Mouse (Mus musculus) limb, embryonic 13.5 days (tissue): ENCODE results near the gene Gm3164. TPM values are rescaled to one million over a fixed set of nuclear protein-coding genes. Genes with fewer than 3 reads are reported as not detected.
A peak's percentile ranks its signal among the peaks of the same experiment; 100 is the strongest.
"Not testable (repeated sequence)": the region's sequence is repeated elsewhere in the genome, so short reads cannot be mapped to it uniquely, and the experiment has no call there.

Experiments used
- ATAC-seq: fragments of 200-750 bp; cut with Nextera tagmentation; 2 replicates; pipeline ENCODE4 v1.8.0; 2017; ENCODE audit warnings: low read depth, moderate number of reproducible peaks, moderate TSS enrichment; ENCODE audit not compliant: low FRiP score
- H3K27ac ChIP-seq: fragments of 300-500 bp; sonication (generic); 2 replicates; pipeline ENCODE4 v1.5.1; 2015; ENCODE audit warnings: inconsistent platforms, mild to moderate bottlenecking, moderate library complexity
- H3K27me3 ChIP-seq: fragments of 300-500 bp; sonication (generic); 2 replicates; pipeline ENCODE4 v1.6.1; 2015; ENCODE audit warnings: mild to moderate bottlenecking, inconsistent platforms
- H3K36me3 ChIP-seq: fragments of 300-500 bp; sonication (generic); 2 replicates; pipeline ENCODE4 v1.6.1; 2015; ENCODE audit warnings: inconsistent platforms, mild to moderate bottlenecking, moderate library complexity
- H3K4me1 ChIP-seq: fragments of 300-500 bp; sonication (generic); 2 replicates; pipeline ENCODE4 v1.6.1; 2015; ENCODE audit warnings: inconsistent platforms
- H3K4me2 ChIP-seq: fragments of 300-500 bp; sonication (generic); replicated peaks from 2 replicates; pipeline ENCODE4 v1.6.1; 2015; ENCODE audit warnings: inconsistent platforms, mild to moderate bottlenecking, moderate library complexity
- H3K4me3 ChIP-seq: fragments of 300-500 bp; sonication (generic); 2 replicates; pipeline ENCODE4 v1.5.1; 2015; ENCODE audit warnings: moderate library complexity, mild to moderate bottlenecking, inconsistent platforms
- H3K9ac ChIP-seq: fragments of 300-500 bp; sonication (generic); 2 replicates; pipeline ENCODE4 v1.6.1; 2015; ENCODE audit warnings: mild to moderate bottlenecking, inconsistent platforms
- H3K9me3 ChIP-seq: fragments of 300-500 bp; sonication (generic); 2 replicates; pipeline ENCODE4 v1.6.1; 2016; ENCODE audit warnings: inconsistent platforms
- WGBS: fragments of 180-500 bp; shearing (Covaris S2); methylation state at CpG from one replicate; pipeline ENCODE4 v1.1.7; 2015; 5-methylcytosine and 5-hydroxymethylcytosine counted together
- polyA plus RNA-seq: library from polyadenylated mRNA; unstranded; fragments of >200 nt; fragmentation: Nextera tagmentation; extraction: Ambion mirVana; gene quantifications from 2 replicates; pipeline ENCODE4 v1.2.1, GENCODE M21; 2015

Gene Gm3164
- polyA plus RNA-seq = 0.29 and 0.32 TPM in 2 replicates

DNA sequence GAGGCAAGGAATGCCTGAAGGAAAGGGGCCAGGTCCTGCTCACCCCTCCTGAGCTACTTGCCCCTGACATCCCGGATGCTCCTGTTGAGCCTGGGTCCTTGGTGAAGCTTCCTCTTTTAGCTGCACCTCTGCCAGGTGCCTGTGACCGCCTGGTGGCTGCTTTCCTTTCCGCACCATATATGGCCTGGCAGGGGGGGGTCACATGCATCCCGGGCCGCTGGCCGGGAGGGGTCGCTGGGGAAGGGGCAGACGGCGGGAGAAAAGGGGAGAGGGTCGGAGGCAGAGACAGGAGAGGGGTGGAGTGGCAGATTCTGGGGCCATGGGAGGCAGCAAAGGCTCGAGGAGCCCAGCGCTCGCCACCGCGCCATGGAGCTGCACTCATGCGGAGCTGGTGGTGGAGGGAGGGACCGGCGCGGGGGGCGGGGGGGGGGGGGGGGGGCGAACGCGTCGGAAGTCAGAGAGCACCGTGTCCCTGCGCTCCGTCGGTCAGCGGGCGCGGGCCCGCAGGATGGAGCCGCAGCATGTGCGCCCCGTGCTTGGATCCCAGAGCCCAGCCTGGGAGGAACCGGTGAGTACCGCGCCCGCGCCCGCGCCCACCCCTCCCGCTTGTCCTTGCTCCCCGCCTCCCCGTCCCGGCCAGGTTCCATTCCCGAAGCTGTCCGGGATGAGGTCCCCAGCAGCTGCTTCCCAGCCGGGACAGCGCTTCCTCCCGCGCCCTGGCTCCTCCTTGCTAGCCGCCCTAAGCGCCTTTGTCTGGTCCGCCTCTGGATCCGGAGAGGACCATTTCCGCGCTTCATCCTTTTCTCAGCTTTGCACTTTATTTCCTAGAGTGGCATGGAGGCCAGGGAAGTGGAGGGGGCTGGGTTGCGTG lies at the start of gene Gm3164:
Gm3164 (plus strand) TSS at position 484 of the 871 bp plus-strand sequence.
- not testable (repeated sequence) for H3K9ac ChIP-seq, H3K27me3 ChIP-seq, H3K4me1 ChIP-seq, H3K9me3 ChIP-seq, H3K27ac ChIP-seq, H3K36me3 ChIP-seq, ATAC-seq
- WGBS = under 1% methylated on average over 24 of the region's 59 CpGs
- H3K4me3 ChIP-seq = peak within 1 kb of the TSS; percentile 42
- H3K4me2 ChIP-seq = peak within 1 kb of the TSS; percentile 66

DNA sequence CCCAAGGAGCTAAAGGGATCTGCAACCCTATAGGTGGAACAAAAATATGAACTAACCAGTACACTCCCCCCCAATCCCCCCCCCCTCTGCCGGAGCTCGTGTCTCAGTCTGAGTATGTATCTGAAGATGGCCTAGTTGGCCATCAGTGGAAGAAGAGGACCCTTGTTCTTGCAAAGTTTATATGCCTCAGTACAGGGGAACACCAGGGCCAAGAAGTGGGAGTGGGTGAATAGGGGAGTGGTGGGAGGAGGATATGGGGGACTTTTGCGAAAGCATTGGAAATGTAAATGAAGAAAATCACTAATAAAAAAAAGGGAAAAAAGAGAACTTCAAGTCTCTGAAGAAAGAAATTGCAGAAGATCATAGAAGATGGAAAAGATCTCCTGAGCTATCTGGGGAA lies 46.3 kb upstream of the Gm3164 start:
- not testable (repeated sequence) for H3K36me3 ChIP-seq, H3K4me2 ChIP-seq, H3K9me3 ChIP-seq, ATAC-seq, H3K4me1 ChIP-seq, H3K27me3 ChIP-seq, H3K9ac ChIP-seq, H3K4me3 ChIP-seq, H3K27ac ChIP-seq
- WGBS = 86% methylated on average over 3 of the region's 3 CpGs

DNA sequence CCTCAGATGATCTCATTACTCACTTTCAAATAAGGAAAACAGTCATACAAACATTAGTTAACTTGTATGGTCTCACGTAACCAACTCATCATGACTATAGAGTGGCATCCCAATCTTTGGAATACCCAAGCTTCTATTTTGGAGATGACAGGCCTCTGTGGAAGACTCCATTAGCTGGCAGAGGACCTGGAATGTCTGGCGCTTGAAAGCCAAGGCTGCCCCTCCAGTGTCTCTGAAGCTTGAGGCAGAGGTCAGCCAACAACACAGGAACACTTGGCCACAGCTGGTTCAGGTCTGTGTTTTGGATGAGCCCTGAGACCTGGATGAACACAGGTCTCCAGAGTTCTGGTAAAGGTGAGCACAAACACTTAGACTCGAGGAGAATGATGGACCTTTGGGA lies 45.6 kb upstream of the Gm3164 start:
- not testable (repeated sequence) for ATAC-seq
- WGBS = 78% methylated on average over 3 of the region's 3 CpGs

DNA sequence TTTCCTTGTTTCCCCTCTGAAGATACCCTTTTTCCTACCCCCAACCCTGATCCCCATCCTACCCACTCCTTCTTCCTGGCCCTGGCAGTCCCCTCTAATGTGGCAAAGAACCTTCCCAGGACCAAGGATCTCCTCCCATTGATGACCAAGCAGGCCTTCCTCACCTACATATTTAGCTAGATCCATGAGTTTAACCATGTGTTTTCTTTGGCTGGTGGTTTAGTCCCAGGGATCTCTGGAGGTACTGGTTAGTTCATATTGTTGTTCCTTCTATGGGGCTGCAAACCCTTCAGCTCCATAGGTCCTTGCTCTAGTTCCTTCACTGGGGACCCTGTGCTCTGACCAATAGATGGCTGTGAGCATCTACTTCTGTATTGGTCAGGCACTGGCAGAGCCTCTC lies 37.4 kb upstream of the Gm3164 start:
- H3K9me3 ChIP-seq, H3K4me2 ChIP-seq, H3K36me3 ChIP-seq, H3K4me3 ChIP-seq, ATAC-seq, H3K9ac ChIP-seq, H3K27me3 ChIP-seq, H3K4me1 ChIP-seq, H3K27ac ChIP-seq: not testable (repeated sequence)

More for the DNA sequence above, 45.6 kb upstream of the Gm3164 start:
- not testable (repeated sequence) for H3K4me2 ChIP-seq, H3K9ac ChIP-seq, H3K4me1 ChIP-seq, H3K9me3 ChIP-seq, H3K27ac ChIP-seq, H3K4me3 ChIP-seq, H3K27me3 ChIP-seq, H3K36me3 ChIP-seq

DNA sequence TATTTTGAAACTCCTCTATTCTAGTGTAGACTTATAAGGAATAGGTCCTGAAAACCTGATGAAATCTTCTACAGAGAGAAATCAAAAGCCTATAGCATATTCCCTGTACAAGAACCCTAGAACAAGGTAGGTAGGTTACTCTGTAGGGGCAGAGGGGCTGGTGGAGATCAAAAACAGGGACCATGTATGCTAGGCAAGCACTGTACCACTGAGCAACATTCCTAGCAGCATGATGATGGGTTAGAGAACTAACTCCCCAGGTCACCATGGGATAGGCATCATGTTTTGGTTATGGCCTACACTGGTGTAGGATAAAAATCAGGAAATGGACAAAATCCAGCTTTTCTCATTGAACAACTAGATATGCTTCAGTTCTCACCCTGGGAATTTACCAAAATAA lies 29.6 kb upstream of the Gm3164 start:
- not testable (repeated sequence) for ATAC-seq

DNA sequence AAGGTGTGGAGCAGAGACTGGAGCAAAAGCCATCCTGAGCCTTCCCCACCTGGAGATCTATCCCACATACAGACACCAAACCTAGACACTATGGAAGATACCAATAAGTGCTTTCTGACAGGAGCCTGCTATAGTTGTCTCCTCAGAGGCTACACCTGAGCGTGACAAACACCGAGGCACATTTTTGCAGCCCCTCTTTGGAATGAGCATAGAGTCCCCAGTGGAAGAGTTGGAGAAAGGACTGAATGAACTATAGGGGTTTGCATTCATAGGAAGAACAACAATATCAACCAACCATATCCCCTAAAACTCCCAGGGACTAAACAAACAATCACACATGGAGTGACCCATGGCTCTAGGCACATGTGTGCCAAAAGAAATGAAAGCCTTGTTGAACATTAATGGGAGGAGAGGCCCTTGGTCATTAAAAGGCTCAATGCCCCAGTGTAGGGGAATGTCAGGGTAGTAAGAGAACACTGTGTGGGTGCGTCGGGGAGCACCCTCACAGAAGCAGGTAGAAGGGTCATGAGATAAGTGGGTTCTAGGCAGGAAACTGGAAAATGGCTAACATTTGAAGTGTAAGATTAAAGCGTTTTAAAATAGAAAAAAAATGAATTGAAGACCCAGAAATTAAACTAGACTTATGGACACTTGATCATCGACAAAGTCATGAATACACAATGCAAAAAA lies 22.3 kb upstream of the Gm3164 start:
- not testable (repeated sequence) for H3K36me3 ChIP-seq, H3K27ac ChIP-seq, H3K27me3 ChIP-seq, H3K9ac ChIP-seq, ATAC-seq, H3K9me3 ChIP-seq, H3K4me2 ChIP-seq, H3K4me1 ChIP-seq, H3K4me3 ChIP-seq
- WGBS = 92% methylated on average over 4 of the region's 6 CpGs

More for the DNA sequence above, 29.6 kb upstream of the Gm3164 start:
- not testable (repeated sequence) for H3K27ac ChIP-seq, H3K9me3 ChIP-seq, H3K4me1 ChIP-seq, H3K36me3 ChIP-seq, H3K4me3 ChIP-seq, H3K4me2 ChIP-seq, H3K9ac ChIP-seq, H3K27me3 ChIP-seq

DNA sequence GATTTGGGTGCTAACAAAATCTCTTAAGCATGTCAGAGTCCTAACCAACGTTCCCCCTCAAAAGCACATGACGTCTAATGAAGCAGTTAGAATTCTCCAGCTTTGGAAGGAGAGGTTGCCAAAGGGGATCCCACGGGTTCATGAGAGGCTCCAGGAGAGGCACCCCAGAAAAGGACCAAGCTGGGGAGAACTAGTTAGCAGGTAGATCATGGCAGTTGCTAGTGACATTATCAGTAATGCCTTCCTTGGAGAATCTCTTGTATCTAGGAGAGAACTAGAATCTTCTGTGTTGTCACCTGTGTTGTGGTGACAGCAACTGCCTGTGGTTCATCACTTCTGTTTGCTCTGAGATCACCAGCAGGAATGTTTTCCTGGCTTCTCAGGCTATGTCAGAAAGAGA lies 18.0 kb upstream of the Gm3164 start, which contains the start of gene Gm3159:
Gm3159 (plus strand) TSS at position 301 of the 400 bp plus-strand sequence.
- H3K4me2 ChIP-seq, ATAC-seq, H3K4me3 ChIP-seq, H3K27ac ChIP-seq, H3K36me3 ChIP-seq, H3K4me1 ChIP-seq, H3K9ac ChIP-seq, H3K27me3 ChIP-seq, H3K9me3 ChIP-seq: not testable (repeated sequence)
- WGBS = 64% methylated on average over 3 of the region's 3 CpGs

DNA sequence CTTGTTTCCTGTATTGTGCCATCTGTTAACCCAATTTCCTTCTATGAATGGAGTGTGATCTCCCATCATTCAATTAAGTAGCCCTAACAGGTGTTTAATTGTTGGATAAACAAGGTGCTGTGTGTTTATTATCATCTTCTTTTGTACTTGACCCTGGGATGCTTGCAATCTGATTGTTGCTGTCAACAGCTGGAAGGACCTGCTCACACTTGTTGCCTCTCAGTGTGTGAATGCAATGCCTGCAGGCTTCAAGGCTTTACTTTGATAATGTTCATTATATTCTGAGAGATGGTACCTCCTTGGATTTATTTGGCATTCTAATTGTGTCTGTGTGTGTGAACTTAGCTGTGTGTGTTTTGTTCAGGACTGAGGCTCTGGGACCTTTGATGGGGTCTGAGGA lies 16.6 kb upstream of the Gm3164 start:
- ATAC-seq, H3K27me3 ChIP-seq, H3K36me3 ChIP-seq, H3K4me3 ChIP-seq, H3K4me2 ChIP-seq, H3K9me3 ChIP-seq, H3K9ac ChIP-seq, H3K4me1 ChIP-seq, H3K27ac ChIP-seq: not testable (repeated sequence)

DNA sequence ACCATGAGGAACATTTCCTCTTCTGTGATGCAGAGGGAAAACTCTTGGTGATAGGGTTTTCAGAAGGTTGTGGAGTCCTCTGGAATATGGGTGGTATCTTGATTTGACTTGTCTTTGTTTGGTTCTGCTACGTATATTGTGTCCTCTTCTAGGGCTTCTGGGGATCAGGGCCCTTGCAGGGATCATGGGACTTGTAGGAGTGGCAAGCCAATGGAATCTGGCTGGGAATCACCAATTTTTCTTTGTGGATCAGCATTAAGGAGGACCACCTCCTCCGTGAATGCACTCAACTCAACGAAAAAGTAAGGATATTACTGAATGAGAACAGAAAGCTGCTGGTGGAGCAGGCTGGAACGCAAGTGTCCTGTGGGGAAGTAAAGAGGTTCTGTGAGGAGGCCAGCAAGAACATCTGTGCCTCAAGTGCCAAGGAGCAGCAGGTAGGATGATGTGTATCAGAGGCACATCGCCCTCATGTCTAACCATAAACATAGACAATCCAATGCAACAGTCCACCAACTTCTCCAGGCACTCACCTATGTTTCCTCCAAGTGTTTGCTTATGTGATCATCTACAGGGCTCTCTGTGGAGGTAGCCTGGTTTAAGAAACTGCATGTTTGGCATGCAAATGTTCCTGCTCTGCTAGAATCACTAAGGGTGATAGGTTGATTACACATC lies 15.0 kb upstream of the Gm3164 start:
- 88% methylated on average over 5 of the region's 5 CpGs for WGBS
- not testable (repeated sequence) for H3K27me3 ChIP-seq, H3K27ac ChIP-seq, H3K36me3 ChIP-seq, H3K4me1 ChIP-seq, H3K4me2 ChIP-seq, H3K4me3 ChIP-seq, H3K9ac ChIP-seq, H3K9me3 ChIP-seq, ATAC-seq

DNA sequence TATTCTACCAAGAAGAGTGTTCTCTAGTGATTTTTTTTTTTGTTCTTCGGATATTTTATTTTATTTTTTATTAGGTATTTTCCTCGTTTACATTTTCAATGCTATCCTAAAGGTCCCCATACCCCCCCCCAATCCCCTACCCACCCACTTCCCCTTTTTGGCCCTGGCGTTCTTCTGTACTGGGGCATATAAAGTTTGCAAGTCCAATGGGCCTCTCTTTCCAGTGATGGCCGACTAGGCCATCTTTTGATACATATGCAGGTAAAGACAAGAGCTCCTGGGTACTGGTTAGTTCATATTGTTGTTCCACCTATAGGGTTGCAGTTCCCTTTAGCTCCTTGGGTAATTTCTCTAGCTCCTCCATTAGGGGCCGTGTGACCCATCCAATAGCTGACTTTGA lies 14.0 kb upstream of the Gm3164 start:
- not testable (repeated sequence) for ATAC-seq, H3K9me3 ChIP-seq, H3K9ac ChIP-seq, H3K27me3 ChIP-seq, H3K36me3 ChIP-seq, H3K4me1 ChIP-seq, H3K27ac ChIP-seq, H3K4me3 ChIP-seq, H3K4me2 ChIP-seq
- WGBS = 71% methylated on average over 5 of the region's 5 CpGs

DNA sequence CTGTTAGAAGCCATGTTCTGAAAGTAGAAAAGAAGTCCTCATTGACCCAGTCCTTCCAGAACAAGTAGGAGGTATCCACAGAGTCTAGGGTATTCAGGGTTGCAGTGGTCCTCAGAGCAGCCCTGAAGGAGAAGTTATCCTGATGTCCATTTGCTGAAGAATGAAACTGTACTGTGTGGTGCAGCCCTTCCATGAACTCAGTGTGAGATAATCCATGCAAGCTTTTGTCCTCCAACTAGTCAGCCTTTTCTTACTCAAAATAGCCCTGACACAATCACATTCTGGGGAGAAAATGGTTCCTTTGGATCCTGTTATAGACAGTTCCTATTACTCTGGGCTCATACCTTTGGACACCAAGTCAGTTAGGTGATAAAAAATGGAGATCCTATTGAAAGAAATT lies 11.4 kb upstream of the Gm3164 start:
- ATAC-seq, H3K4me3 ChIP-seq, H3K4me2 ChIP-seq, H3K9me3 ChIP-seq, H3K36me3 ChIP-seq, H3K4me1 ChIP-seq, H3K27me3 ChIP-seq, H3K27ac ChIP-seq, H3K9ac ChIP-seq: not testable (repeated sequence)

DNA sequence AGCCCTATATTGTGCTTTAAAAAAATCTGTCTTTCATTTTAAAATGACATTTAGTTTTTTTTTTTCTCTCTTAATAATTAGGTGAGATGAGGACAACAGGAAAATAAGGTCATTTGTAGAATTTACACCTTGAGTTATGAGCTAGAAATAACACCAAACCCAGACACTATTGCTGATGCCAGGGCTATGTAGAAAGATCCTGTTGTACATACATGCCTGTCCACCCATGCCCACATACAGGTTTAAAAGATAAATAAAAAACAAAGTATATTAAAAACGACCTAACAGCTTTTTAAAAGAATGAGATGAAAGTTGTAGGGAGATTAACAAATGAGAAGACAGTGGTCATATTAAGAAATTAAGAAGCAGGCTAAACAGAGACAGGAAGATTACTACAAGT lies 5.3 kb upstream of the Gm3164 start:
- H3K27me3 ChIP-seq, H3K4me3 ChIP-seq, H3K27ac ChIP-seq, H3K36me3 ChIP-seq, H3K4me2 ChIP-seq, H3K4me1 ChIP-seq, ATAC-seq, H3K9ac ChIP-seq, H3K9me3 ChIP-seq: not testable (repeated sequence)
- WGBS = 50% methylated on average over 1 of the region's 1 CpGs
